Mouse (Mus musculus) limb, embryonic 14.5 days (tissue): ENCODE data around the gene Slc25a34. TPM values are rescaled to one million over a fixed set of nuclear protein-coding genes. Genes with fewer than 3 reads are reported as not detected.

Experiments
- ATAC-seq: fragments of 200-750 bp; cut with Nextera tagmentation; 2 replicates; pipeline ENCODE4 v1.8.0; 2017; ENCODE audit warnings: low read depth, moderate number of reproducible peaks, moderate TSS enrichment; ENCODE audit not compliant: low FRiP score
- DNase-seq: peaks from one replicate; pipeline ENCODE4 v3.0.0-alpha.2; 2015; ENCODE audit warnings: low spot score
- H3K27ac ChIP-seq: fragments of 300-500 bp; sonication (generic); replicated peaks from 2 replicates; pipeline ENCODE4 v1.5.1; 2014; ENCODE audit warnings: low read depth, mild to moderate bottlenecking, low read length, moderate library complexity, mixed read lengths
- H3K27me3 ChIP-seq: fragments of 300-500 bp; sonication (generic); 2 replicates; pipeline ENCODE4 v1.6.1; 2014; ENCODE audit warnings: low read length, mixed read lengths; ENCODE audit not compliant: control insufficient read depth, insufficient read depth
- H3K36me3 ChIP-seq: fragments of 300-500 bp; sonication (generic); 2 replicates; pipeline ENCODE4 v1.6.1; 2014; ENCODE audit warnings: mild to moderate bottlenecking, low read length, moderate library complexity, mixed read lengths; ENCODE audit not compliant: control insufficient read depth, insufficient read depth
- H3K4me1 ChIP-seq: fragments of 300-500 bp; sonication (generic); 2 replicates; pipeline ENCODE4 v1.6.1; 2014; ENCODE audit warnings: antibody characterized with exemption, low read length, mixed read lengths; ENCODE audit not compliant: control insufficient read depth, insufficient read depth
- H3K4me2 ChIP-seq: fragments of 300-500 bp; sonication (generic); replicated peaks from 2 replicates; pipeline ENCODE4 v1.6.1; 2014; ENCODE audit warnings: low read depth, mild to moderate bottlenecking, low read length, moderate library complexity; ENCODE audit not compliant: severe bottlenecking
- H3K4me3 ChIP-seq: fragments of 300-500 bp; sonication (generic); replicated peaks from 2 replicates; pipeline ENCODE4 v1.5.1; 2014; ENCODE audit warnings: low read length
- H3K9ac ChIP-seq: fragments of 300-500 bp; sonication (generic); 2 replicates; pipeline ENCODE4 v1.6.1; 2014; ENCODE audit warnings: mild to moderate bottlenecking, low read depth, low read length, moderate library complexity; ENCODE audit not compliant: severe bottlenecking
- H3K9me3 ChIP-seq: fragments of 300-500 bp; sonication (generic); 2 replicates; pipeline ENCODE4 v1.6.1; 2016; ENCODE audit warnings: low read length; ENCODE audit not compliant: control insufficient read depth
- POLR2A ChIP-seq: fragments of 200-500 bp; IDR thresholded peaks from 2 replicates; pipeline ENCODE4 v1.8.0; 2012; ENCODE audit warnings: inconsistent platforms, mild to moderate bottlenecking, moderate library complexity, borderline replicate concordance; ENCODE audit not compliant: insufficient read depth, insufficient read length; ENCODE audit errors: extremely low read depth
- WGBS: fragments of 180-500 bp; shearing (Covaris S2); extraction: QIAGEN DNeasy Blood & Tissue Kit; methylation state at CpG from one replicate; pipeline ENCODE4 v1.1.7; 2014; 5-methylcytosine and 5-hydroxymethylcytosine counted together
- polyA plus RNA-seq, 2 experiments: library from polyadenylated mRNA; depleted of rRNA in 1 of 2; stranded (reverse) in 1 of 2; unstranded in 1 of 2; fragments of >200 nt; fragmentation: Nextera tagmentation in 1 of 2; extraction: Ambion mirVana in 1 of 2; gene quantifications; 2 replicates each; pipeline versions ENCODE4 v1.2.1 to v1.2.3; 2012 to 2014

The Slc25a34 gene
- polyA plus RNA-seq, 2 experiments: 0.16 TPM; not detected in 1

DNA sequence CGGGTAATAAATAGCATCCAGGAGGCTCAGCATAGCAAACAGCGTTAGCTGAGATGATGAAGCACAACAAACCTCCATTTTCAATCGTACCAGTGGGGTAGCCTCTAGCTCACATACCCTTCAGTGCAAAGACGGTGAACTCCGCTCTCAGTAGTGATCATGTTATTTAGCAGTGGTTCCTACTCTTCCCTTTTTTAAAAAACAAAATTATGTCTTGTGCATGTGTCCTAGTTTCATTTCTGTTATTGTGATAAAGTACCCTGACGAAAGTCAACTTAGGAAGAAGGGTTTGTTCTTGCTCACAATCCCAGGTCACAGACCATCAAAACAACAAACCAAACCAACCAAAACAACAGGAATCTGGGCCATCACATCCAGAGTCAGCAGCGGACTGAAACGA, 22.4 kb upstream of the Slc25a34 start:
- H3K36me3 ChIP-seq: peaks cover 16% of the 10 kb centered on the region
- 0 out of 2 replicates have a peak, but pooled peaks cover 6% of the 10 kb centered on the region for H3K4me1 ChIP-seq
- WGBS: 96% methylated on average over 8 of the region's 8 CpGs

DNA sequence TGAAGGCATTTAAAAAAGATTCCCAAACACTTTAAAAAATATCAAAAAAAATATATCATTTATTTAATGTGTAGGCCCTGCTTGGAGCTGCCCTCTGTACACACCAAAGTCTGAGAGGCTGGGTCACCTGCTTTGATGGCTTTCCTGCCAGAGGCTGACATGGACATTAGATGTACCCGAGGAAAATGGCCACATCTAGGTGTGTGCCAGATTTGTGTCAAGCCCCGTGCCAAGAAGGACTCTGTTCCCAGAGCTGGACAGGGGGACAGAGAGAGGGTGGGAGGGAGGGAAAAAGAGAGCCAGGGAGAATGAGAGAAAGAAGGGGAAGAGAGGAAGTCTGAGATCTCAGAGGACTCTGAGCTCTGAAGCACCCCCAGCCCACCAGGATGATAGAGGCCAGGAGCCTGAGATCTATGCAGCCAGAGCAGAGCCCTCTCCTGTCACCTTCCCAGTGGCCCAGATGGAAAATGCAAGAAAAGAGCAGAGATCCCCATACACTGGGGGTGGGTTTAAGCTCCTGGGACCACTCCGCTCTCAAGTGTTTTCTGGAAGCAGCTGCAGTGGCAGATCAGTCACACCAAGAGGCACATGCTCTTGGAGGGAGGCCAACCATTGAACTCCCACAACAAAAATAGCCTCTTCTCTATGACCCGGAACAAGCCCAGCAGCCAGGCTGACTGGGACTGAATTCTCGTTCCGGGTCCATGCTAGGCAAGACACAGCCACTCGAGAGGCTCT, 19.7 kb upstream of the Slc25a34 start:
- 0 out of 2 replicates have a peak overlapping the region, but pooled peaks have one; percentile 14 for H3K27ac ChIP-seq
- H3K27me3 ChIP-seq: no peaks in the 10 kb centered on the region
- no peak overlapping the region for H3K4me2 ChIP-seq
- 0 out of 2 replicates have a peak, but pooled peaks cover 2% of the 10 kb centered on the region for H3K4me1 ChIP-seq
- H3K9me3 ChIP-seq: no peaks in the 10 kb centered on the region
- DNase-seq: peak; percentile 76
- H3K4me3 ChIP-seq: no peak overlapping the region
- peak; percentile 75; the same call in 1 of the 2 replicates for ATAC-seq
- TF ChIP-seq POLR2A: no peak
- whole genome bisulfite sequencing: 58% methylated on average over 7 of the region's 7 CpGs
- peaks cover 40% of the 10 kb centered on the region for H3K36me3 ChIP-seq
- H3K9ac ChIP-seq: no peak overlapping the region

More for the DNA sequence above, 22.4 kb upstream of the Slc25a34 start:
- Histone ChIP-seq H3K4me3 (no peak overlapping the region), H3K27ac (no peak overlapping the region), H3K27me3 (no peaks in the 10 kb centered on the region), H3K9me3 (no peaks in the 10 kb centered on the region), H3K9ac (no peak overlapping the region), H3K4me2 (no peak overlapping the region)
- ATAC-seq (no peak), DNase-seq (no peak)
- no peak for TF ChIP-seq POLR2A

DNA sequence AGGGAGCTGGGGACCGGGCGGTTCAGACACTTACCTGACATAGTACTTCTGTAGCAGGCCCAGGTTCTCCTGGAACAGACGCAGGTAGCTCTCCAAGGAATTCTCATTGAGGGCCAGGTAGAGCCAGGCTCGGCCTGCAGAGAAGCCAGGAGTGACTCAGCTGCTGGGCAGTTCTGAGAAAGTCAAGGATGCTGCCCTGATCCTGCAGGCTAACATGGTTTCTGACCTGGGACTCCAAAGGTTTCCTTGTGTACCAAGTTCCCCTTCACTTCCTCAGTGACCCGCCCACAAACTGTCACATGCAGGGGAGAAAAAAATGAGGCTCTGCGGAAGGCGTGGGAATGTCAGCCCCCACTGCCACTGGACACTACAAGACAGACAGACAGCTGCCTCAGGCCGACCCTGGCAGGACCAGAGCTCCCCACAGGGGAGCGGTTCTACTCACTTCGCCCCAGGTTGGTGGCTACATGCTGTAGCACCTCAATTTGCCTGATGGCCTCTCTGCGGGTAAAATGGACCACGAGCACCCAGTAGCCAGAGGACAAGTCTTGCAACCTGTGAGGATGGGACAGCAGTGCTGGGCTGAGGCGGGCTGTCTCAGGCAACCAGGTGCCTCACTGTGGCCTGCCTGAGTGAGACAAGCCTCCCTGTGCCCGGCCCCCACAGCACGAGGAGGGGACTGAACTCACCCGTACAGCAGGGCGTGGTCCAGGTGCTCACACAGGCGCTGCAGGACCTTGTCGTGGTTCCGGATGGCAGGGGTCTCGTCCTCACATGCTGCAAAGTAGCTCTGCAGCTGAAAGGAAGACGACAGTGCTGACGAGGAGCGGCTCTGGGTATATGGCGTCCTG, 18.6 kb upstream of the Slc25a34 start:
- no peaks in the 10 kb centered on the region for H3K9me3 ChIP-seq
- H3K27me3 ChIP-seq: no peaks in the 10 kb centered on the region
- no peak overlapping the region for H3K4me2 ChIP-seq
- no peak for ATAC-seq
- H3K27ac ChIP-seq: no peak overlapping the region
- TF ChIP-seq POLR2A: no peak
- WGBS: 89% methylated on average over 25 of the region's 25 CpGs
- H3K9ac ChIP-seq: no peak overlapping the region
- H3K4me3 ChIP-seq: no peak overlapping the region
- no peaks in the 10 kb centered on the region for H3K4me1 ChIP-seq
- H3K36me3 ChIP-seq: peaks cover 51% of the 10 kb centered on the region
- DNase-seq: no peak

DNA sequence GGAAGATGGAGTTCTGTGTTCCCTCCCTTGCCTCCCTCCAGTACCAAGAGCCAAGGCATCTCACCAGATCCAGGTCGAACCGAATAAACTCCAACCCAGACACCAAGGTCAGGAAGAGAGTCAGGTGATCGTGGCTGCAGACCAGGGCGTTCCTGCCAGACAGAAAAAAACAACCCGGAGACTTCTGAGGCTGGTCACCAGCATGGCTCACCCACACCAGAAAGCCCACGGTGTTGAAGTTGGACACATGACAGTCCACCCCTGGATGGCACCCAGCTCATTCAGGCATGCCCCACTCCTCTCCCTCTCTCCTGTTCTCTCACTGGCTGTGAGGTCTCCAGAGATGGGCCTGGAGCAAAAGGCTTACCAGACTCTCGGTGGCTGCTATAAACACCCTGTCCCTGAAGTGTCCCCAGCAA, 17.7 kb upstream of the Slc25a34 start:
- ATAC-seq: no peak
- Histone ChIP-seq H3K4me2 (no peak overlapping the region), H3K4me3 (no peak overlapping the region), H3K36me3 (peaks cover 58% of the 10 kb centered on the region), H3K27me3 (no peaks in the 10 kb centered on the region), H3K4me1 (no peaks in the 10 kb centered on the region), H3K9ac (no peak overlapping the region), H3K9me3 (no peaks in the 10 kb centered on the region), H3K27ac (no peak overlapping the region)
- no peak for DNase-seq
- WGBS: 84% methylated on average over 7 of the region's 7 CpGs
- no peak for TF ChIP-seq POLR2A

DNA sequence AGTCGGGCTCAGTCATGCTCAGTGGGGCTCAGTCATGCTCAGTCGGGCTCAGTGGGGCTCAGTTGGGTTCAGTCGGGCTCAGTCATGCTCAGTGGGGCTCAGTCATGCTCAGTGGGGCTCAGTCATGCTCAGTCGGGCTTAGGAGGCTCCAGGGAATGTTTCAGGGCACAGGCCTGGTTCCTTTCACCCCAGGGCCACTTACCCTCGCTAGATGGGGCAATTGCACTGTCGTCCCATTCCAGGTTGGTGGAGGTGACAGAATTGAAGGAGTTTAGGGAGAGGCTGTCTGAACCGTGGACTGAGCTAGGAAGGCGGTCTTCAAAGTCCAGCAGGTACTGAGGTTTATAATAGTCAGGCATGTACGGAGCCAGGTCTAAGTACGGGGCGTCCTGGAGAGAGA, 15.9 kb upstream of the Slc25a34 start:
- Histone ChIP-seq H3K9me3 (no peaks in the 10 kb centered on the region), H3K36me3 (peaks cover 68% of the 10 kb centered on the region), H3K27ac (no peak overlapping the region), H3K27me3 (no peaks in the 10 kb centered on the region), H3K4me1 (no peaks in the 10 kb centered on the region), H3K4me2 (no peak overlapping the region), H3K4me3 (no peak overlapping the region), H3K9ac (no peak overlapping the region)
- TF ChIP-seq POLR2A: no peak
- 76% methylated on average over 11 of the region's 11 CpGs for WGBS
- ATAC-seq (no peak), DNase-seq (no peak)
